Mouse (Mus musculus): ENCODE results near the gene Lrrtm1.

Gene Lrrtm1

DNA sequence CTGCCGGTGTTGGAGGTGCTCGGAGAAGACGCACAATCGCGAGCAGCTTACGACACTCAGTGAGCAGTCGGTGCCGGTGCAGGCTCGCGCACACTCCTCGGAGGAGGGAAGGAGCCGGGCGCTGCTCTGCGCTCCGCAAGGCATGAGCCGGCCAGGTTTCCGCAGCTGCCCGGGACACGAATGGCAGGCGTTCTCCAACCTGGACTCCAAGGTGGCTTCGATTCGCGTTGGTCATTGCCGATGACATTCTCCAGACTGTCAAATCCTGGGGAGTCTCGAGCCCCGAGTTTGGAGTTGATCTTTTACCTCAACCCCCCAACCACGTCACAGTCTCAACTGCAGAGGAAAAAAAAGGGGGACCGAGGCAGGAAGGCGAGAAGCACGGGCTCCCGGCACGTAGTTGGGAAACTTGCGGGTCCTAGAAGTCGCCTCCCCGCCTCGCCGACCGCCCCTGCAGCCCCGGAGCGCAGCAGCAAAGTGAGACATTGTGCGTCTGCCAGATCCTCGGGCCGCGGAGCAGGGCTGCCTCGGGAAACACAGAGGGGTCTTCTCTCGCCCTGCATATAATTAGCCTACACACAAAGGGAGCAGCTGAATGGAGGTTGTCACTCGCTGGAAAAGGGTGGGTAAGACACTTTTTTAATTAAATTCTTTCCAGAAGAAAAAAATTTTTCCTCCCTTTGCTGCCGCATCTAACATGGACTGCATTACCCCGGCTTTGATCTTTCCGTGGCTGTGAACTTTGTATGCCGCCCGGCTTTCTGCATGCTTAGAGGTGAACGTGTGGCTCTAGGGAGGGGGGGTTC is at the start of gene Lrrtm1:
Gene Lrrtm1 (plus strand): TSS at position 89 of the 806 bp plus-strand sequence.
- DNase-seq, result peak; percentile 74

DNA sequence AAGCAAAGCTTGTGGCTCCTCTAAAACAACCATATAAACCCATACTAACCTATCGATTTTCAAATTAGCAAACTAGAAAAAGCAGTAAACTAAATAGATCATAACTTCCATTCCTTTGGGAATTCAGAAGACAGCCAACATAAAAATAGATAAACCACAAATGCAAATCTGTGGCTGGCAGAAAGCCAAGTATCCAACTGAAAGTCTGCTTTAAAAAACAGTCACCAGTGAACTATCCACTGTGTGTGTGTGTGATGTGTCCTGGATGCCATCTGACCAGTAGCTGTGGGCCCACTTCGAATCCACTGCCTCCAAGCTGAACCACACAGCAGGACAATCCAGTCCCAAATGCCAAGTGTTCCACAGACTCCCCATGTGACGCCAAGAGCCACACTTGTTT is 45.8 kb upstream of the Lrrtm1 start:
- DNase-seq, result no peak

DNA sequence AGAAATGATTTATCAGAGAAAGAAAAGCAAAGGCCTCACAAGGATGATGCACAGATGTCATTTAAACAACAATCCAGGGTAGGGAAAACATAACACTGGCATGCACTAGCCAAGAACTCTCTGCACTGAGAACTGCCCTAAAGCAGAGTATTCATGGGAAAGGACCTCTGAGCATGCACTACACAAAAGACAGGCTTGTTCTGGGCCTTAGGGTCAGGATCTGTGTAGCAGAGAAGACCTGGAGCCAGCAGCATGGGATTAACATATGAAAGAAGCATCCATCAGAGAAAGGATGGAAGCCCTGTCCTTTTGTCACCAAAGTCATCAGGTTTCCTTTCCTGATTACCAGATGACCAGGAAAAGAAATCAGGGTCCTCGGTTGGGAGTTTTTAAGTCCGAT is 43.1 kb upstream of the Lrrtm1 start:
- DNase-seq, result no peak

DNA sequence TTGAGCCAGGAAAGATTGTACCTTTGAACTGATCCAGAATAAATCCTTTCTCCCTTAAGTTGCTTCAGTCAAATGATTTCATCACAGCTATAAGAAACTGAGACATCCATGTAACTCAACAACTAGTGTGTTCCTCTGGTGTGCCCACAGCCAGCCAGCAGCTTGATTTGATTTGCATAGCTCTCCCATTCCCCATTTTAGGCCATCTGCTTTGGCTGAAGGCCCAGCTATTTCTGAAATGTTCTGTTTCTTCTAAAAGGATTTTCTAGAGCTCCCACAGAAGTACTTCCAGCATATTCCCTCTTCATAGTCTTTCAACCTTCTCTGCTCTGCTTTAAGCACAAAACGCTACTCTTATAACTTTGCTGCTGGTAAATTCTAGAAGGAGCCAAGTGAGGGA is 33.3 kb upstream of the Lrrtm1 start:
- no peak for DNase-seq

DNA sequence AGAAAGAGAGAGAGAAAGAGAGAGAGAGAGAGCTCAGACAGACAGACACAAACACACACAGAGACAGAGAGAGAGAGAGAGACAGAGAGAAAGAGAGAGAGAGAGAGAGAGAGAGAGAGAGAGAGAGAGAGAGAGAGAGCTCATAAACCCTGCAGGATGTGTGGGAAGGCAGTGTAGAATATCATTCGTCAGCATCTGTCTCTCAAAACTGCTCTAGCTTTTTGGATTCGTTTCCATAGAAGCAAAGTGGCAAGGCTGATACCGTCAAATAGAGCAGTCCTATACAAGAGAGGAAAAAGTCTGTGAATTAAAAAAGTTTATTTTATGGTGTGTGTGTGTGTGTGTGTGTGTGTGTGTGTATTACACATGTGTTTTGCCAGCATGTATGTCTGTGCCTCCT is 32.6 kb upstream of the Lrrtm1 start:
- DNase-seq, result no peak

DNA sequence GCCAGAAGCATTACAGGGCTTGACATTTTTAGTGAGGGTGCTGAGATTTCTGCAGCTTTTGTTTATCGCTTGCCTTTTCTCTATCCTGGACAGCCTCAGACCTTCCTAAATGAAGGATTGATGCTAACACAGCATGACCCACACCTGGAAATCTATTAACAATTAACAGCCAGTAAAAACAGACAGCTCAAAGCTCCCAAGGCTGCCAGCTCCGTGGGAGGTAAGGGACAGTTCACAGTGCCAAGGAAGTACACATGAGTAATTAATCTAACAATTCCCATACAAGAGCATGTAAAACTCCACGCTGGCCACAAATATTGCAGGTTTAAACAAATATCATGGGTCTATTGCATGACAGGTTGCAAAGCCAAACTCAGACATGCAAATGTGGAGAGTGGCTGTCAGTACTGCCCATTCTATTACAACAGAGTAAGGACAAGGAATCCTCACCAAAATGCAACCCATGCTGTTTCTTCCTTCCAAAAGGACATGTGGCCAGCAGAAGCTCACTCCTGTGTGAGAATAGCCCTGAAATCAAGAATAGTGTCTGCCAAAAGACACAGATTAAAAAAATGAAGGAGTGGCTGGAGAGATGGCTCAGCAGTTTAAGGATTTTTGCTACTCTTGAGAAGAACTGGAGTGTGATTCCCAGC is 28.6 kb upstream of the Lrrtm1 start:
- DNase-seq, result peak; percentile 36

DNA sequence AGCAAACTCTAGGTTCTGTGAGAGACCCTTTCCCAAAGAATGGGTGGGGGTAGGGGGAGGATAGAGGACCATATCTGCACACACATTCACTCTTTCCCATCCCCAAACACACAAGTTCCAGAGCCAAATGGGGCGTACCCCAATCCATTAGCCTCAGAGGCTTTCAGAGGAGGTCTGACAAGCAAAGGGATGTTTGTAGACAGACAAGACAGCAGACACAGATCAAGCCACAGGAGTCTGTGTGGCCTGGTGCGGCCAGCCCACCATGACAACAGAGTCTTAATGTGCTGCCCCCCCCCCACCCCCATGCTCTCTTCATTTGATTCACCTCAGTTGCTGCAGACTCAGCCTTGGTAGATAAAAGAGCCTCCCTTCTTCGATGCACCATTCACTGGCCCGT is 27.2 kb upstream of the Lrrtm1 start:
- DNase-seq, result no peak

DNA sequence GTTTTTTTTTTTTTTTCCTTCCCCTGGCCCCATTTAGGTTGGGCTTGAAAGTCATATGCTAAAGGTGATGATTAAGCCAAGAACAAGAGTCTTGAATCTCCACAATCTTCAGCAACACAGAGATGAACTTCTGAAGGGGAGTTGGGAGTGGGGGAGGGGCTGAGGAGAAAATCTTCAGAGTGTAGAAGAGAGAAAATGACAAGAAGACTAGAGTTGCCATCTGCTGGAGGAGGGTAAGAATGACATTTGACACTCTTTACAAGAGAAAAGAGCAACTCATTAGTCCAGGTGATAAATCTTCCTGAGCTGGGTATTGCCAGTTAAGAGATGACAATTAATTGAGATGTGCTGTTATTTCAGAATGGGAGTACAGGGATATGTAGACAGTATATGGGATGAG is 23.6 kb upstream of the Lrrtm1 start:
- peak; percentile 63 for DNase-seq

DNA sequence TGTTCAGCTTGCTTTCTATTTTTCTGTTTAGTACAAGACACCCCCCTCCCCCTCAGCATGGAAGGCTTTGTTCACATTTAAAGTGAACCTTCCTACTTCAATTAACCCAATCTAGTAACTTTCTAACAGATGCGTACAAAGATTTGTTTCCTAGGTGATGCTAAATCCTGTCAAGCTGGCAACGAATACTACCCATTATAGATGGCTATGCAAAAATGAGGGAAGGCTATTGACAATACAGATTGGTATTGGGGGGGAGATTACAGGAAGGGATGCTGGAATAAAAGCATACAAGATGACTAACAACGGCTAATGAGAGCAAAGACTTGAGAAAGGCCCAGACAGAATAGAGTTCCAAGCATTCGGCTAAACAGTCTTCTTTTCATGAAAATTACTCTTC is 21.7 kb upstream of the Lrrtm1 start:
- DNase-seq, result no peak

DNA sequence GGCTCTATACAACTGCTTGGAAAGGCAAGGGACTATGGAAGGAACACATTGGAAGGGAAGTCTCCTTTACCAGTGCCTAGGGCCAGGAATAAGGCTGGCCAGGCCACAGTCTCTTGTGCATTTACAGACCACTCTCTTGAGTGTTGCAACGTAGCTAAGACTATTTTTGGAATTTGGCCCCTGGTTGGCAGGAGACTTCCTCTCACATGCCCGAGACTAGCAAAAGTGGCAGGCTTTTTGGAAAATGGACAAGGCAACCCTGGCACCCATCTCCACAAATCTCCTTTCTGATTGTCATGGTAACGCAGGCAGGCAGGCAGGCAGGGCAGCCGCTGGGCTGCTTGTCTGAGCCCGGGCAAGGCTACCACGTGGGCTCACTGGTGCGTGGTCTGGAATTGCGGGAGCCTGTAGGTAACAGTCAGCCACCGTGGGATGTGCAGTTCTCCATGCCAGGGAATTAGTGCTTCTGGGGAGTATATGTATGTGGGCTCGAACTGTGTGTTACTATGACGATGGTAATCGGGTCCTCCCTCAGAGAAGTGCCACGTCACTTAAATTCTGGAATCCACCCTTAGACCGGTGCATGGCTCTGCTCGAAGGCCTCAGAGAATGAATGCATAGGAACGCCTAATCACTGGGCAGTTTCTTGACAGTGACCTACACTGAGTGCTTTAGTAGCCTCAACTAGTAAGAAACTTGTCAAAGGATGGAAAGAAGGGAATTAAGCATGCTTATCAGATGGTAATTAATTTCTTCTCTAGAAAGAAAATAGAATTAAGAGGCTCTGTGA is 19.4 kb upstream of the Lrrtm1 start:
- DNase-seq, result peak; percentile 10

DNA sequence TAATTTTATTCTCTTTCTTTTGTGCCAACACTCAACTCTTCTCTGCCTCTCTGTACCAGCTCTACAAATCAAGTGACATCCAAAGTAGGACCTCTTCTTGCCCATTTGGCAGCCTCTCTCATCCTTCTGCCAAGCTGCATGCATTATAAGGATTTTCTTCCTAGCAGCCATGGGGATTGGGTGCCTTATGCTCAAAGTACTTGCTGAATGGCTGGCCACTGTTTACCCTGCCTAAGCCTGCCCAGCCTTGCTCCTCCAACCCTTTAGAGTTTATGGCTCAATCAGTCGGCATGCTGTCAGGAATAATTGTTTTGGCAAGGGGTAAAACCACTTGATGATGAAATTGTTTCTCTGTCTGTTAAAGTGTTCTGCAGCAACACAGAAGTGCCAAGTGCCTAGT is 2.1 kb upstream of the Lrrtm1 start:
- no peak for DNase-seq

DNA sequence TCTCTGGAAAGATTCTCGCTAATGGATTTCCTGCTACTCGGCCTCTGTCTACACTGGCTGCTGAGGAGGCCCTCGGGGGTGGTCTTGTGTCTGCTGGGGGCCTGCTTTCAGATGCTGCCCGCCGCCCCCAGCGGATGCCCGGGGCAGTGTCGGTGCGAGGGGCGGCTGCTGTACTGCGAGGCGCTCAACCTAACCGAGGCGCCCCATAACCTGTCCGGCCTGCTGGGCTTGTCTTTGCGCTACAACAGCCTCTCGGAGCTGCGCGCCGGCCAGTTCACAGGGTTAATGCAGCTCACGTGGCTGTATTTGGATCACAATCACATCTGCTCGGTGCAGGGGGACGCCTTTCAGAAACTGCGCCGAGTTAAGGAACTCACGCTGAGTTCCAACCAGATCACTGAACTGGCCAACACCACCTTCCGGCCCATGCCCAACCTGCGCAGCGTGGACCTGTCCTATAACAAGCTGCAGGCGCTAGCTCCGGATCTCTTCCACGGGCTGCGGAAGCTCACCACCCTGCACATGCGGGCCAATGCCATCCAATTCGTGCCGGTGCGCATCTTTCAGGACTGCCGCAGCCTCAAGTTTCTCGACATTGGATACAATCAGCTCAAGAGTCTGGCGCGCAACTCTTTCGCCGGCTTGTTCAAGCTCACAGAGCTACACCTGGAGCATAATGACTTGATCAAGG is 1.2 kb downstream of the Lrrtm1 start:
- DNase-seq, result peak; percentile 38

DNA sequence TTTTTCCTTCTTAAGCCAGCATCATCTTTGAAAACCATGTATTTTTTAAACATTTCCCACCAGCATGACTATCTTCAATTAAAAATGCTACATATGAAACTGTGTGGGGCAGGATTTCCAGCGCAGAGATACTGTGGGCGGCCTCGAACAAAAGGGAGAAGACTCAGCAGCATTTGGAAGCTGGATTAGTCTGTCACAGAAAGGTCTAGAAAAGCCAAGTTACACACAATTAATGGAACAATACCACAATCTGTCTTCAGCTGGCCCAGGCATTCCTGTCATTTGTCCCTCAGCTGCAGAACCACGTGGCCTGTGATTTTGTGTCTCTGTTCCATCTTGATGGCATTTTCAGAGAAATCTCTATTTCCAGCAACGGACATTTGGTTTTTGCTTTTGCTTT is 11.0 kb downstream of the Lrrtm1 start:
- no peak for DNase-seq

DNA sequence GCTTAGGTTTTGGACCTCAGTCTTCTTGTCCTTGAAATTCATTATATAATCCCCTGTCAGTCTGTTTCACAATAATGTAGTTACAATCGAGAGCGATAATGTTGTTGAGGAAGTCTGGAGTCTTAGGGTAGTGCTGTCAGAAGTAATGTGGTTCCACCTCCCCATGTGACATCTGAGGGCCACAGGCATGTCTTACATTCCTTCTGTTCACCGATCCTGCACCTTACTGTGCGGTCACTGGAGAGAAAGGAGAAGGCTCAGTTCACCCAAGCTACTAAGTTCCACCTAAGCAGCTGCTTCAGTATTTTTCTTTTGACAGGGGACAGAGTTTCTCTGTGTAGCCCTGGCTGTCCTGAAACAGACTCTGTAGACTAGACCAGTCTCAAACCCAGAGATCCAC is 13.9 kb downstream of the Lrrtm1 start:
- peak; percentile 8 for DNase-seq

DNA sequence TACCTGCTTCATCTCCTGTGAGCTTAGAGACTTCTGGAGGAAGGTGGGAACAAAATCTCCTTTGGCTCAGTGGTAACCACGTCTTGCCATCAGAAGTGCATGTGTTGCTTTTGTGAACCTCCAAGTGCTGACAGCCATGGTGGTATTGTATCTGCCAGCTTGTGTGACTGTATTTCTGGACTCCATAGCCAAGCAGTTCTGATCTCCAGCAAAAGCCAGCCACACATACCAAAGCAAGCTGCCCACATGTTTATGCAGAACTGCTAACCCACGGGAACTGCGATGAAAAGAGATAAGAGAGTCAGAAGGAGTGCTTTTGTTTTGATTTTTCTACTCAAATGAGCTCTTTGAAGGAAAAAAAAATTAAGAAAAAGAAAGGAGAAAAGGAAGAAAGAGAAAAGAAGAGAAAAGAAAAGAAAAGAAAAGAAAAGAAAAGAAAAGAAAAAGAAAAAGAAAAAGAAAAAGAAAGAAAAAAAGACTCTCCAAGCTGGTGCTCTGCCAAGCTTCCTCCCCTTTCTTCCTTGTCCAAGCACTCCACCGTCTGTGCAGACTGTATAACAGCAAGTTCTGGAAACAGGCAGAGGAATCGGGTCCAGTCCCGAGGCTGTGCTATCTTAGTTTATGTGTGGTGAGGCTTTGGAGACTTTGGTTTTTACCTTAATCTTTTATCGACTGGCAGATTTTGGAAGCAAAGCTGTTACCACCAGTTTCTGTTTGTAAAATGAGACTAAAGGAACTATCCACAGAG is 15.0 kb downstream of the Lrrtm1 start:
- peak; percentile 47 for DNase-seq

DNA sequence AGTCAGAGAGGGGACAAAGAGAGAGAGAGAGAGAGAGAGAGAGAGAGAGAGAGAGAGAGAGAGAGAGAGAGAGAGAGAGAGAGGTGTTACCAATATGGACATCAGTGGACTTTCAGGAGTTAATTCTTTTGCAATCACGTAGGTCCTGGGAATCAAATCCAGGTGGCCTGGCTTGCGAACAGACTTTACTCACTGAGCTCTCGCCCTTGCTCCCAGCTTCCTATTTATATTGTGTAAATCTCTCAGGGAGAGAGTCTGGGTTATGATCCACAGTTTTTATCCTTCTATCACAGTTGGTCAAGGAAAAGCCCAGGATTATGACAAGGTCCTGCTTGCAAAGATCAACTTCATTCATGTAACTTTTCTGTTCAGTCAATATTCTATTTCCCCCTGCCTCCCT is 22.7 kb downstream of the Lrrtm1 start:
- DNase-seq, result no peak

DNA sequence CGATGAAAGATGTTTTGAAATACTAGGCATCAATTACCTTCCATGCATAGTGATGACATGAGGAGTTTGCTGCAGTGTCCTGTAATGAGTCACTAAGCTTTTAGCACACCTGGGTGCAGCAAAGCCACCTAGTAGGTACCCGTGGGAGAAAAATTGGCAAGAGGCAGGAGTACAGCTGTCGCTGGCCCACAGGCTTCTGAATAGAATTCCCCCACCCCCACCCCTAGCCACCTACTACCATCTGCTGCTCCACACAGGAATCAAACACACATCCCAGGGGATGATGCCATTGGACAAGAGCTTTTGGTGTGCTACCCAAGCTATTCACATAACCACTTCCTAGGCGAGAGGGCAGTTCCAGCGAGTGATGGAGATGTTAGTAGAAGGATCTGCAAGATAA is 36.3 kb downstream of the Lrrtm1 start:
- no peak for DNase-seq

DNA sequence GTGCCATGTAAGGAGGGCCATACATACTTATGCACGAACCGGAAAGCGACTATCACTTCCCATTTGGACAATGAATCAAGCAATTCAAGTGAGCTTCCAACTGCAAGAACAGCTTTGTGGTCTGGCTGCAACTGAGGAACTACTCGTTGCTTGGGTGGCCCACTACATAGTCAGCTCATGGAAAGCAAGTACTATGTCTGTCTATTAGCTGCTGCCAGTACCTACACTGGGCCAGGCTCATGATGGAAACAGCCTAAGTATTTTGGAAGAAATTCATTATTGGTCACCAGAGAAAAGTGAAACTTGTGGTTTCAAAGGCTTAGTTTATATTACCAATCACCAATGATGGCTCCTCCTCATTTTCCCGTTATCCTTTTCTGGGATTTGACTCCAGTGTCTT is 43.8 kb downstream of the Lrrtm1 start:
- no peak for DNase-seq

DNA sequence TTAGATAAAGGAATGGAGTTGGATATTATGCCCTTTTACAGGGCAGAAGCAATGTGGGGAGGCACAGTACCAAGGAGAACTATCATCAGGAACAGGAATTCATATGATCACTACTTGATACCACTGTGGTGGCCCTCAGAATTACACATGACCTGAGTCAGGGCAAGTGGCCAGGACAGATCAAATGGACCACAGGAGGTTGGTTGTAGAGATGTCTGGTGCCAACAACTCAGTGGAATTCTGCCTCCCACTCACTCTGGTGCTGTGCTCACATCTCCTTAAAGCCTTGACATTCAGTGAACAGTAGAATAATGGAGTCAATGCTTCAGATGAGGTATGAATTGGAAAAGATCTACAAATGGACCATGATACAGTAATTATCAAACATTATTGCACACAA is 45.9 kb downstream of the Lrrtm1 start:
- DNase-seq, result no peak

DNA sequence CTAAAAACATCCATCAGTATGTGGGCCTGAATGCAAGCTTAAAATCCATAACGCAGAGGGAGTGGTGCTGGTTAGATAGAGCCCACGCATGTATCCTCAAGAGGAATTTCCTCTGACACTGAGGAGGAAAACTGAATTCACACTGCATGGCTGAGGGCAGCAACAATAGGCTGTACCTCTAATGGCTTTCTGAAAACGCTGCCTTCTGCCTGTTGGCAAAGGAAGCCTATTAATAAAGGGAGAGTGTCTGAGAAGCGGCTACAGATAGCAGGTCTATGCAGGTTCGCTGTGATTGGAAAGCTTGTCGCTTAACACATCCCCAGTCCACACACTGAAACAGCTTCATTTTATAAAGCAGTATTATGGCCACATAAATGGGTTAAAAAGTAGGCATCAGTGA is 48.9 kb downstream of the Lrrtm1 start:
- DNase-seq, result no peak

DNA sequence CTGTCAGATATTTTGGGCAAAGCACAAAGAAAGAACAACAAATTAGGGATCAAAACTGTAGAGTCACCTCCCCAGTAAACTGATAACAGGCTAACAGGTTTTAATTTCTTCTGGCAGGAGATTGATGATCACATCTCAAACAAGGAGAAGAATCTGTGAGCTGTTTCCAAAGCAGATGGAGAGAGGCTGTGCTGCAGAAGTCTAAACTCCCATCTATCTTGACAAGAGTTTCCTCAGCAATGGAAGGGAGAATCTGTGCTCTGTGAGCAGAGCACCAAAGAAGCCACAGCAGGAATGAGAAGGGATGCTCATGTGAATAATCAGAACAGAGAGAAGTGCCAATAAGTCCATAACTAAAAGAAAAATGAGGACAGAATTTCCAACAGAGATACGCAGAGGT is 58.8 kb downstream of the Lrrtm1 start:
- no peak for DNase-seq

DNA sequence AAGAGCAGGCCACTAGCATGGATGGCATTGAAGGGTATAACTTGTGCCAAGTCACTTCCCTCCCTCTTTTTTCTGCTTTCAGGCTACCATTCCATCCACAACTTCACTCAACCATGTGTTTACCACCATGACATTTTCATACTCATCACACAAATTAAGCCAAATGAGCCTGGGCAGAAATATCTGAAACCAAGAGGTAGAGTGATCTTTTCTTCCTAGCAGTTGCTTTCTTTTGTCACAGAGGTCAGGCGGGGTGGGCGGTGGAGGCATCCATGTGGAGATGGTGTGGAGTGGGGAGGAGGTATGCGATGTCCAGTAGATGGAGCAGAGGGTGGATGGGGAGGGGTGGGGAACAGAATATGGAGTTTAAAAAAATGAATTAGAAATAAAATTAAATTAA is 64.3 kb downstream of the Lrrtm1 start:
- no peak for DNase-seq

All from kidney, postnatal 10 days (tissue).